Mouse (Mus musculus) c-Kit-positive CD71-positive TER-119-negative erythroid progenitor cells, embryonic 14.5 days (primary cell): ENCODE results near the gene Rflnb.
"Not testable (repeated sequence)": the region's sequence is repeated elsewhere in the genome, so short reads cannot be mapped to it uniquely, and the experiment has no call there.

Source experiments
- DNase-seq: peaks from one replicate; pipeline ENCODE4 v3.0.0-alpha.2; 2013; ENCODE audit warnings: low read depth

The Rflnb gene

GRCm38 (mm10) chr11:76037581-76038294 is 10.2 kb upstream of the Rflnb start:
- DNase-seq, result no peak

- no peak for DNase-seq
Observed at GRCm38 (mm10) chr11:76035182-76035581, 7.6 kb upstream of the Rflnb start.

- DNase-seq, result no peak
Observed at GRCm38 (mm10) chr11:76033836-76034235, 6.3 kb upstream of the Rflnb start.

- DNase-seq, result no peak
Observed at GRCm38 (mm10) chr11:76033359-76033758, 5.8 kb upstream of the Rflnb start.

GRCm38 (mm10) chr11:76028072-76028465 is 487 bp upstream of the Rflnb start:
- DNase-seq, result peak; percentile 5

GRCm38 (mm10) chr11:76026527-76027138 is 949 bp downstream of the Rflnb start:
- no peak for DNase-seq

- DNase-seq, result no peak
Observed at GRCm38 (mm10) chr11:76025080-76025583, 2.5 kb downstream of the Rflnb start.

- no peak for DNase-seq
Observed at GRCm38 (mm10) chr11:76020916-76021315, 6.7 kb downstream of the Rflnb start.

GRCm38 (mm10) chr11:76019879-76020278 is 7.7 kb downstream of the Rflnb start:
- DNase-seq, result no peak

GRCm38 (mm10) chr11:76015814-76016213 is 11.8 kb downstream of the Rflnb start:
- DNase-seq, result no peak

GRCm38 (mm10) chr11:76015251-76015650 is 12.3 kb downstream of the Rflnb start:
- DNase-seq, result no peak

GRCm38 (mm10) chr11:76010838-76011624 is 16.6 kb downstream of the Rflnb start:
- DNase-seq, result no peak

- DNase-seq, result no peak
Observed at GRCm38 (mm10) chr11:76009101-76009500, 18.5 kb downstream of the Rflnb start.

GRCm38 (mm10) chr11:76008162-76008561 is 19.4 kb downstream of the Rflnb start:
- no peak for DNase-seq

- not testable (repeated sequence) for DNase-seq
Observed at GRCm38 (mm10) chr11:76004276-76004675, 23.3 kb downstream of the Rflnb start.

- no peak for DNase-seq
Observed at GRCm38 (mm10) chr11:76001237-76001878, 26.2 kb downstream of the Rflnb start.

- DNase-seq, result no peak
Observed at GRCm38 (mm10) chr11:76000701-76001100, 26.9 kb downstream of the Rflnb start.

- DNase-seq, result peak; percentile 20
Observed at GRCm38 (mm10) chr11:75999440-76000155, 28.0 kb downstream of the Rflnb start, which contains the start of gene 1700016K19Rik. Gene 1700016K19Rik (plus strand): TSS chr11:75999912.

GRCm38 (mm10) chr11:75994357-75994756 is 33.2 kb downstream of the Rflnb start:
- DNase-seq, result no peak

- DNase-seq, result no peak
Observed at GRCm38 (mm10) chr11:75992481-75992880, 35.1 kb downstream of the Rflnb start.

- DNase-seq, result no peak
Observed at GRCm38 (mm10) chr11:75991911-75992310, 35.7 kb downstream of the Rflnb start.
